Mouse (Mus musculus) bone marrow macrophage, adult 2 months (primary cell): ENCODE results near the gene Eipr1.

Experiments
- CTCF ChIP-seq: IDR thresholded peaks from 2 replicates; pipeline ENCODE4 v1.5.1; 2012; ENCODE audit warnings: low read depth, mild to moderate bottlenecking, low read length, moderate library complexity
- POLR2A ChIP-seq: IDR thresholded peaks from 2 replicates; pipeline ENCODE4 v1.6.1; 2012; ENCODE audit warnings: mild to moderate bottlenecking, low read depth, low read length, borderline replicate concordance

DNA sequence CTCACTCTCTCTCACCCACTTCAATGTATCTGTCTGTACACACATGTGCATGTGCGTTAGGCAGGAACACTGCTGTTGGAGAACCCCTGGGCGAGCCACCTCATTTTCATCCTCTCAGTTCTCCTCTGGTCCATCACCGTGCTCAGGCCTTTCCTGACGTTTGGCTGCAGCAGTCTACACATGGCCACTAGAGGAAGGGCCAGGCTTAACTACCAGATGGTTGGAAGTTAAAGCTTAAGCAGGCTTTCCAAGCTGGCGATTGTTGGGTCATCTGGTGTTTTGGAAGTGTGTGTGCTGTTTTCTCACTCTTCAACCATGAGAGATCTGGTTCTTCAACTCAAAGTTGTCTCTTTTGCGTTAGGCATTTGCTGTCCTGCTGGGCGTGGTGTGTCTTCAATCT is 71.9 kb downstream of the Eipr1 start:
- TF ChIP-seq POLR2A (no peak), CTCF (no peak)
